Mouse (Mus musculus): ENCODE measurements around the gene Zfp2. TPM values are rescaled to one million over a fixed set of nuclear protein-coding genes. Genes with fewer than 3 reads are reported as not detected.

The Zfp2 gene
- polyA plus RNA-seq, 1 experiment = 1.1 TPM

DNA sequence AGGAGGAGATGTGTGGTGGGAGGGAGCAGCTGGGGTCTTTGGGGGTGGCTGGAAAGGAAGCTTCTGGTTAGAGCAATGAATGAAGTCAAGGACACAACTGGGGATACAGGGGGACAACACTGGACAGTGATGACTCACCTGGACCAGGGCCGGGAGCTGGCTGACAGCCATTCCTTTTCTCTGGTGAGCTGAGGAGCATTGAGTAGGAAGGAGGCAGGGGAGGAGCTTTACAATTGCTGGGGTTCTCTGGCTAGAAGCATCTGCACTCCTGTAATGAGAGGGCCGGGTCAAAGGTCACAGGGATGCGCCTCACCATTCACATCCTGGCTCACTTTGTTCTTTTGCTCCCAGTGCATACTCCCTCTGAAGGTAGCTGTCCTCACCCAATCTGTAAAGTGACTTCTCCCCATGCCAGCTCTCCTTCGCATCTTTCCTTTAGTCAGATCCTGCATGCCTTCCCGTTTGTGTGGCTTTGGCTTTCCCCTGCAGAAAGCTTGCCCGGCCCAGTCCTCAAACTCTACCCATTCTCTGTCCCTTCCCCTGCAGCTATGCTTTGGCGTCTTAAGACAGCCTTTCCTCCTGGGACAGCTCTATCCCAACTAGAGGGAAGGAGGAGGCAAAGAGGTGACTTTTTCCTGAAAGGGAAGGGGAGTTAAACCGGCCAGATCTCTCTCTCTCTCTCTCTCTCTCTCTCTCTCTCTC is 29.6 kb downstream of the Zfp2 start:
- 34% methylated on average over 8 of the region's 8 CpGs for WGBS
- no peak for DNase-seq (ENCODE audit: low read depth, low spot score)

DNA sequence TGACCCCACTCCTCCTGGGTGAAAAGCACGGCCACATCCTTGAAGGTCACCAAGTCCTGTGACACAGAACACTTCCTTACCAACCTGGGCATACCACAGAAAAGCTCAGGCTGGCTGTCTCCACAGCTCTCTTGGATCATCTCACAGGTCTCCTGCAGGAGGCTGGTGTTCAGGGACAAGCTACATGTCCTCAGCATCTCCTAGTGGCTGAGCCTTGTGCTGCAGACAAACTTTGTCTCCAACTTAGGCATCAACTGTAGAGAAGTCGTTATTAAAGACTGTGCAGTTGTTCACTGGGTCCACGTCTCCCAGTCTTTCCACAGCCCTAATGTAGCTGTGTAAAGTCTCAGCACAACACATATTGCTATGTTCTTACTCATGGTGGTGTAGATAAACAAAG is 32.2 kb downstream of the Zfp2 start:
- WGBS = 71% methylated on average over 3 of the region's 3 CpGs
- DNase-seq (ENCODE audit: low read depth, low spot score) = no peak

DNA sequence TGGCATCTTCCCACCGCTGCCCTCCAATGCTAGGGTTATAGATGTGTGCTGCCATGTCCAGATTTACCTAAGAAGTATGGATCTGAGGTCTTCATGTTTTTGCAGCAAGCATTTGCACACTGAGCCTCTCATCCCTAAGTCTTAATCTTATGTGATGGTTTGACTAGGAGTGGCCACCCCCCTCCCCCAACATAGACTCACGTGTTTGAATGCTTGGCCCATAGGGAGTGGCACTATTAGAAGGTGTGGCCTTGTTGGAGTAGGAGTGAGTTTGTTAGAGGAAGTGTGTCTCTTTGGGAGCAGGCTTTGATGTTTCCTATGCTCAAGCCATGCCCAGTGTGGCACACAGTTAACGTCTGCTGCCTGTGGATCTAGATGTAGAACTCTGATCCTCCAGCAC is 37.3 kb downstream of the Zfp2 start:
- no peak for DNase-seq (ENCODE audit: low read depth, low spot score)
- WGBS = 73% methylated on average over 3 of the region's 3 CpGs

DNA sequence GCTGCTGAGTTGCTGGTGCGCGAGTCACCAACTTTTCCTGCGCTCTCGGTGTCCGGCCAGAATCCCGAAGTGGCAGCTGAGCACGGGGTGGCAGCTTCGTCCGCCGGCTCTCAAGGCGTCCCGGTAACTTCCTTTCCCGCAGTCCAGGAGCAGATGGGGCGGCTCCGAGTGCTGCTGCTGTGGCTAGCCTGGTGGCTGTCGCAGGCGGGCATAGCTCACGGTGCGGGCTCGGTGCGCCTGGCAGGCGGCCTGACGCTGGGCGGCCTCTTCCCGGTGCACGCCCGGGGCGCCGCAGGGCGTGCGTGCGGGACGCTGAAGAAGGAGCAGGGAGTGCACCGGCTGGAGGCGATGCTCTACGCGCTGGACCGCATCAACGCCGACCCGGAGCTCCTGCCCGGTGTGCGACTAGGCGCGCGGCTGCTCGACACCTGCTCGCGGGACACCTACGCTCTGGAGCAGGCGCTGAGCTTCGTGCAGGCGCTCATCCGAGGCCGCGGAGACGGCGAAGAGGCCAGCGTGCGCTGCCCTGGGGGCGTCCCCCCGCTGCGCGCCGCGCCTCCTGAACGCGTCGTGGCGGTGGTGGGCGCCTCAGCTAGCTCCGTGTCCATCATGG is 64.9 kb downstream of the Zfp2 start:
- WGBS = under 1% methylated on average over 69 of the region's 72 CpGs
- no peak for DNase-seq (ENCODE audit: low read depth, low spot score)

- DNase-seq (ENCODE audit: low read depth, low spot score) = no peak
- WGBS = 2% methylated on average over 11 of the region's 11 CpGs
These were observed 65.7 kb downstream of the Zfp2 start, which contains the start of gene Grm6 for GRCm38 (mm10) chr11:50850177-50850735. Gene Grm6 (plus strand): TSS chr11:50850685.

DNA sequence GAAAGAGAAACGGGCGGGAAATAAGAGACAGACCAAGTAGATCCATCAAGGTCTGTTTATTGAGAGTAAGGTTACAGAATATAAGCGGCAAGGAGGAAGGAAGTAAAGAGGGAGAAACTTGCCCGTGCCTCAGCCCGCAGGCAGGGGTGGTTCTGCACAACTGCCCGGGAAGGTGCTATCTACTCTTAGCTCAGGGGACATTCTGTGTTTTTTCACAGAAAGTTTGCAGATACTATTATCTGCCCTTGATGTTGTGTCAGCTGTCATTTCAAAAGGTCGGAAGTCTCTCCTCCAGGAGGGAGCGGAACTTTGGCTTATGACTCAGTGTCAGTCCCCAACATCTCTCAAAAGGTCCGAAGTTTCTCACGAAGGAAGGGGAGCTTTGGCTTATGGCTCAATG is 66.7 kb downstream of the Zfp2 start:
- no peak for DNase-seq (ENCODE audit: low read depth, low spot score)
- WGBS = 4% methylated on average over 10 of the region's 10 CpGs

Other genes starting within 250 kb of the Zfp2 start
- gene Zfp354c, start 88.4 kb downstream of the Zfp2 start, polyA plus RNA-seq (2012; rRNA removed) = 0.19 and 0.55 TPM in 2 replicates
- gene Zfp879, start 74.6 kb downstream of the Zfp2 start, polyA plus RNA-seq (2012; rRNA removed) = 0.06 and 0.08 TPM in 2 replicates
- gene Grm6, start 65.5 kb downstream of the Zfp2 start, polyA plus RNA-seq (2012; rRNA removed) = 0.23 and 0.45 TPM in 2 replicates
- 0.15 and 0.40 TPM in 2 replicates for gene Zfp454, start 28.5 kb downstream of the Zfp2 start, polyA plus RNA-seq (2012; rRNA removed)
- gene Zfp354b, start 15.5 kb upstream of the Zfp2 start, polyA plus RNA-seq (2012; rRNA removed) = 0.04 TPM in 1 of 2 replicates, not detected in the other
- not detected in 2 replicates for gene 4933414I15Rik, start 27.6 kb upstream of the Zfp2 start, polyA plus RNA-seq (2012; rRNA removed)
- gene Prop1, start 37.6 kb upstream of the Zfp2 start, polyA plus RNA-seq (2012; rRNA removed) = not detected in 2 replicates
- not detected in 2 replicates for gene Olfr1378, start 50.4 kb upstream of the Zfp2 start, polyA plus RNA-seq (2012; rRNA removed)
- not detected in 2 replicates for gene Olfr1377, start 65.8 kb upstream of the Zfp2 start, polyA plus RNA-seq (2012; rRNA removed)
- gene Olfr51, start 87.4 kb upstream of the Zfp2 start, polyA plus RNA-seq (2012; rRNA removed) = not detected in 2 replicates
- not detected in 2 replicates for gene Olfr54, start 98.1 kb upstream of the Zfp2 start, polyA plus RNA-seq (2012; rRNA removed)
- not detected in 2 replicates for gene Olfr1375, start 131.9 kb upstream of the Zfp2 start, polyA plus RNA-seq (2012; rRNA removed)
- gene Zfp354a, start 143.1 kb upstream of the Zfp2 start, polyA plus RNA-seq (2012; rRNA removed) = 0.61 and 1.3 TPM in 2 replicates

Measured in large intestine, adult 2 months (tissue).